Mouse (Mus musculus) right cerebral cortex, postnatal 4 days (tissue): ENCODE data around the gene Camk2d.

ENCODE experiments used
- DNase-seq: peaks from one replicate; pipeline ENCODE4 v3.0.0-alpha.2; 2022

The Camk2d gene

DNA sequence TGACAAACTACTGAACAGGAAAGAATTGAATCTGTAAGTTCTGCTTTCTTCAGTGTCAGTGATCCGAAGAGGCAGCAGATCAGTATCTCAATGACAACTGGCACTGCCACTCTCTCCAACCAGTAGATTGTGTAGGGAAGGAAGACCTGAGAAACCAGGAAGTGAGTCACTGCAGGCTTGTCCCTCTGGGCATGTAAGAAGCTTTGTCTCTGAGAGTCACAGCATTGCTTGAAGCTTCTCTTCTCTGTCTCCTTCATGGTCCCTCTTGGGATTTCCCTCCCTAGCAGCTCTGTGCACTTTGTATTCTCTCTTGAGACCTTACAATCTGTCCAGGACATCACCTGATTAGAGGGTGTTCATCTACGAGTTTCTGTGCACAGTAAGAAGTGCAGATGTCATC lies 233.7 kb downstream of the Camk2d start:
- DNase-seq = no peak

DNA sequence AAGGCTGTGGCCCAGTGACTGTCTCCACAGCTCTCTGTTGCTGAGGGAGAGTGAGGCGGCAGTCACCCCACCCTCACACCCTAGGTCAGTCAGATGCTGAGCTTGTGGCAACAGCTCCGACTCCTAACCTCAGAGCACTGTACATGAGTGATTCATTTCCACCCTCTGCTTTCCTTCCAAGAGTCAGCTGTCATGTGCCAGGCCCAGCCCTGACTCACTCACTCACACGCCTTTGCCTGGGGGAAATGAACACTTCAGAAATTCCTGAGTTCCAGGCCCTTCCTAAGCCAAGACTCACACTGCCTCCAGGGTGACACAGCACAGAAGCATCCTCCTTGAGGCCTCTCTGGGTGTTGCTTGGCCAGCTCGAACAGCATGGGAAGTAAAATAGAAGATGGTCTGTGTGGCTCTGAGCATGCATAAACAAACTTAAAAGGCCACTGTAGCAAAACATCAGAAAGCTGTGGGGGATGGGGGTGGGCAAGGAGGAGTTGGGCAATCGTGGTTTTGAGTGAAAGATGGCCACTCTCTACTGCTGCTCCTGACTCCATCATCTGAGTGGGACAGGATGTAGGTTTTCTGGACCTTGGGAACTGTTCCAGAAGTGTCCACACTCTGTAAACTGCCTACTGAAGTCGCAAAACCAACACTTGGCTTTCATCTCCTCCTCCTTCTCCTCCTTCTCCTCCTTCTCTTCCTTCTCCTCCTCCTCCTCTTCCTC lies 235.5 kb downstream of the Camk2d start:
- DNase-seq = no peak

DNA sequence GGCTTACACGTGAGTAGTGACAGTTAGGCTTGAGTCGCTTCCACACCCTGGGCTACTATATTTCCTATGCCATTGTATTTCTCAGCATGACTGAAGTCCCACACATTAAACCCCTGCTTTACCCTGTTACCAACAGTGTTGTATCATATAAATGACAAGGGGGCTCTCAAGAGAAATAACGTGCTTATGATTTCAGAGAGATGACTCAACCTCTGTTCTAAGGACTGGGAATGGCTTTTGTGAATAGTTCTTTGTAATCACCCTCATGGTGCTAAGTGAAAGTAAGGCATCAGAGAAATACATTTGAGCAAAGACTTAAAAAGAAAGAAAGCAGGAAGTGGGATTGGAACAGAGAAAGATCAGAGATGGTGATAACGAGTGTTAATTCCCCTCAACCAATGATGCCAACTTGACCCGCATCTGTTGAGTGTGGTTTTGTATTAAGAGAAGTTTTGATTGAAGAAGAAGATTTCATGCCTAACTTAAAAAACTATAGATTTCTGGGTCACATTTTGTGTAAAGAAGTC lies 238.6 kb downstream of the Camk2d start:
- DNase-seq = no peak

DNA sequence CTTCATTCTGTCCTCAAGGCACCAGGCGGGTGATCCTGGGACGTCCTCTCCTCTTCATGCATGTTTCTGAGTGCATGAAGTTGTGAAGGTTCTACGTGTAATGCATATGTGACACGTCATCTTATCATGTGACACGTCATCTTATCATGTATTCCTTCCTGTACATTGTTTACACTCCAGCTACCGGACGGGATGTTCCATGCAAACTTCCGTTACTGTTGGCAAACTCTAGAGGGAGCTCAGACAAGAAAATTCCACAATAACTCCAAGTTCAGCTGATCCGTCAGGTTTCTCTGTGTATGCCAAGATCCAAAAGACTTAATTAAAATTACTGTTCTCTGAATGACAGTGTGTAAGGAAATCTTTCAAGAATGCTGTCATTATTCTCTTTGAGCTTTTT lies 246.7 kb downstream of the Camk2d start:
- no peak for DNase-seq

DNA sequence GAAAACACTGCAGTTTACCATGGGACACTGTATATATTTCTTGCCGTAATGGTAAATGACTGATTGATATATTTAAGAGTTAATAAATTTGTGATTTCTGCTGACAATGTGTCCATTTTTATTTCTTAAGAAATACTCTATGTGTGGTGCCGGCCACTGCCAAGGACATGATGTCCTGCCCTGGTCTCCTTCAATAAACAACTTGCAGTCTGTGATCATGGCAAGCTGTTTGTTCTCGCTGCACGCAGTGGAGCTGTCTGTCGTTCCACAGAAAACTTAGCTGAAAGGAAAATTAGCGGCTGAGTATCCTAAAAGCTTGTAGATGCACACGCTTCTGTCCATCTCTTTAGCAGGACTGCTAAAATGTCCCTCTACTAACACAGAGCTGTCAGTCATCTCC lies 248.7 kb downstream of the Camk2d start:
- no peak for DNase-seq

DNA sequence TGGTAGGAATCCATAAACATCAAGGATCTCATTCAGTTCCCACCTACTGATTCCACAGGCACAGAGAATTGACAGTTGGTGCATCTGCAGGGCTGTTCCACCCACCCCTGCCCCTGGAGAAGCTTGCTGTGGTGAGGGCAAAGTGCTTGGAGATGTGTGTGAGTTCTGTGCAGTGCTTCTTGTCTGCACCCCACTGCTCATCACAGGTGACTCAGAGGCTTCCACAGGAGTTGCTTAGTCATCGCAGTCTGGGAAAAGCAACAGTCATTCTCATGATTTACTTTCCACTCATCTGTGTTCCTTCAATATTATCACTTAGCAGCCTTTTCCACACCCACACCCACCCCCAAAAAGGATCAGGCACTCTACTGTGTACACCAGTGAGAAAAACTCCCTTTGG lies 252.0 kb downstream of the Camk2d start:
- no peak for DNase-seq

DNA sequence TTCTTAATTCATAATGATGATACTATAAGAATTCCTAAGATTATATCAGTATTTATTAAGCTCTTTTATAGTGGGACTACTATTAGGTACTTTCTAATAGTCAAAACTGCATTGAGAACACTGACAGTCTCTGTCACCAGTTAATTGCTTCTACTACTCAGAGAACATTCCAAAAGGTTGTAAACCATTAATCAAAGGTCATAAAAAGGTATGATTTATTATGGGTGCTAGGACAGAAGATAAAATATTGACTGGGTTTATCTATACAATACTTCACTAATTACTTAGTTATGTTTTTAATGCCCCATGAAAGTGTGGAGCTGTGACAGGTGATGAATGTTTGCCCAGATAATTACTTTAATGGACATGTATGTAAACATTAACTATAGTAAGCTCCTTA lies 264.3 kb downstream of the Camk2d start:
- no peak for DNase-seq

DNA sequence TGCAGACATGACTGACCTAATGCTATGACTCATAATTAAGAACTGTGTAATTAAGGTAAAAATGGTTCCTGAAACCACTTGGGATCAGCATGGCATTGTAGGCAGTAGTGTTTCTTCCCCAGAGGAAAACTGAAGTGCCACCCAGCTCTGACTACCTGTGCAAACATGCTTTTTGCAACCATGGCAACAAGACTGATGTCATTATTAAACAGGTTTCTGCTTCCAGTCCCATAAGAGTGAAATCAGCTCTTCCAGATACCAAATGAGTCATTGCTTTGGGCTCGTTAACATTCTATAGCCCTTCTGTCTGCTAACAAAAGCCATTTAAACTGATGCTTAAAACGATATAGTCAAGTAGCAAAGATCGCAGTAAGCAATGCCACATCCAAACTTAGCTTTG lies 273.5 kb downstream of the Camk2d start:
- DNase-seq = no peak

DNA sequence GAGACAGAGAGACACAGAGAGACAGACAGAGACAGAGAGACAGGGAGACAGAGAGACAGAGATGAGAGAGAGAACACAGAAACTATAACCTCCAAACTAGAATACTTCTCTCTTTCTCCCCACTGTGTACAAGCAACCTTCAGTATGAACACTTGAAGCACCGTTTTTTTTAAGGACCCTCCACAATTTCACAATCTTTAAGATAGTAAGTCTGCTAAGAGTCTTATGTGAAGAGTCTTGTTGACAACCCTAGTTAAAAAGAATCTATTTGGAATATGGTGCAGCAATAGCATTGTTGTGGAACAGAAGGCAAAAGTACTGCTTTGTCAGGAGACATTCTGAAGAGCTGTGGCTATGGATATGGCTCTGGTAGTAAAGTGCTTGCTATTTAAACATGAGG lies 274.6 kb downstream of the Camk2d start:
- no peak for DNase-seq

DNA sequence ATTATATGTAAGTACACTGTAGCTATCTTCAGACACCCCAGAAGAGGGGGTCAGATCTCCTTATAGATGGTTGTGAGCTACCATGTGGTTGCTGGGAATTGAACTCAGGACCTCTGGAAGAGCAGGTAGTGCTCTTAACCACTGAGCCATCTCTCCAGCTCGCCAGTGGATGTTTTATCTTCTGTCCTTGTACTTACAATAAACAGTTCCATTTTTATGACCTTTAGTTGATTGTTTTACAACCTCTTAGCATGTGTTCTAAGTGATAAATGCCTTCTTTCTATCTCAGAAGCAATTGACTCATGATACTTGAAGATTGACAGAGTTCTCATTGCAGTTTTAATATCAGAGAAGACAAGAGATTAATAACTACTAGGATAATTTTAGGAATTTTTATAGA lies 282.1 kb downstream of the Camk2d start:
- DNase-seq = no peak

DNA sequence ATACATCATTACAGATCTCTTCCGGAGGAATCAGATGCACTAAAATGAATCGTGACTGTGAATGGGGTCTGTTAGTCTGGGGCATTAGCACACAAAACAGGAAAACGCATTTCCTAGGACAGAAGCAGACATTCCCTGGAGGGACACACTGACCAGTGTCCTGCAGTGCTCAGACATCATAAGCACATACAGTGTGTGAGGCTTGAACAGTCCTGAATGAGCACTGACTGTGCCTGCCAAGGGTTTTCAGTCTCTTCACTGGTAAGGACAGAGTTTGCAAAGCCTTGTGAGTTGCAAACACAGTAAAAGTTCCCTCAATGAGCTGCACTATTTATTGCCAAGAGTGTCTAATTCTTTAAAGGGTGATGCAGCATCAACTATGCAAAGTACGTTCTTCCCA lies 290.0 kb downstream of the Camk2d start:
- DNase-seq = no peak

DNA sequence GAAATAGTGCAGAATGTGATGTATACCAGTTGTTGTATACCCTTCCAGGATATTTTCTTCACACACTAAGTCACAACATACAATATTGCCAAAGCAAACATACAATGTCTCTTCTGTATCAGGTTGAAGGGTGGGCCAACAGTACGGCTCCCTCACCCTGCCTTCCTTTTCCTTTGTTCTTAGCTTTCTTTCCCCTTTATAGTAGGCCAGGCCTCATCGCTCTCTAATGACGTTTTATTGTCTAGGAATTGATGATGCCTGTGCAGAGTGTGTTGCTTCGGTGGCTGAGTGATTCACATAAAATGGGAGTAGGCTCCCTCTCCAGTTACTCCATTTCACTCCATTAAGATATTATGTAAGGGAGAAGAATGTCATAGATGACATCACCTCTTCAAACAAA lies 290.5 kb downstream of the Camk2d start:
- no peak for DNase-seq
